Mouse (Mus musculus) liver, embryonic 14.5 days (tissue): ENCODE results near the gene Grid2. TPM values are rescaled to one million over a fixed set of nuclear protein-coding genes. Genes with fewer than 3 reads are reported as not detected.

Experiments used
- ATAC-seq: fragments of 200-750 bp; cut with Nextera tagmentation; 2 replicates; pipeline ENCODE4 v1.8.0; 2017; ENCODE audit warnings: moderate number of reproducible peaks, mild to moderate bottlenecking, moderate library complexity; ENCODE audit not compliant: insufficient read depth
- DNase-seq, 3 experiments: peaks; one replicate each; pipeline ENCODE4 v3.0.0-alpha.2; 2012 to 2013; ENCODE audit warnings: low read depth in 3 of 3, low spot score in 3 of 3
- H3K27ac ChIP-seq: fragments of 300-500 bp; sonication (generic); 2 replicates; pipeline ENCODE4 v1.5.1; 2014; ENCODE audit warnings: moderate library complexity, mild to moderate bottlenecking, control low read depth, inconsistent platforms
- H3K27me3 ChIP-seq: fragments of 300-500 bp; sonication (generic); 2 replicates; pipeline ENCODE4 v1.6.1; 2014; ENCODE audit warnings: mild to moderate bottlenecking, low read length, moderate library complexity; ENCODE audit not compliant: control insufficient read depth, insufficient read depth
- H3K36me3 ChIP-seq: fragments of 300-500 bp; sonication (generic); replicated peaks from 2 replicates; pipeline ENCODE4 v1.6.1; 2014; ENCODE audit warnings: low read depth; ENCODE audit not compliant: control insufficient read depth, insufficient read depth
- H3K4me1 ChIP-seq, 2 experiments: fragments of 200-500 bp in 1 of 2; fragments of 300-500 bp in 1 of 2; sonication (generic) in 1 of 2; replicated peaks; 2 replicates each; pipeline ENCODE4 v1.6.1; 2012 to 2014; ENCODE audit warnings: antibody characterized with exemption in 1 of 2, inconsistent platforms in 1 of 2, low read length in 1 of 2; ENCODE audit not compliant: control insufficient read depth in 2 of 2, insufficient read depth in 2 of 2
- H3K4me2 ChIP-seq: fragments of 300-500 bp; sonication (generic); 2 replicates; pipeline ENCODE4 v1.6.1; 2014; ENCODE audit warnings: low read depth, mild to moderate bottlenecking, control low read depth, moderate library complexity
- H3K4me3 ChIP-seq, 2 experiments: fragments of 200-500 bp in 1 of 2; fragments of 300-500 bp in 1 of 2; sonication (generic) in 1 of 2; 2 replicates each; pipeline ENCODE4 v1.5.1; 2012 to 2014; ENCODE audit warnings: low read depth in 2 of 2, low read length in 2 of 2, mild to moderate bottlenecking in 2 of 2, control low read depth in 1 of 2, inconsistent platforms in 1 of 2, moderate library complexity in 1 of 2; ENCODE audit not compliant: insufficient read depth in 1 of 2
- H3K9ac ChIP-seq: fragments of 300-500 bp; sonication (generic); replicated peaks from 2 replicates; pipeline ENCODE4 v1.6.1; 2014; ENCODE audit warnings: mild to moderate bottlenecking, control low read depth, moderate library complexity
- H3K9me3 ChIP-seq: fragments of 300-500 bp; sonication (generic); 2 replicates; pipeline ENCODE4 v1.6.1; 2016; ENCODE audit warnings: low read length, mixed read lengths; ENCODE audit not compliant: control insufficient read depth
- CTCF ChIP-seq: IDR thresholded peaks from 2 replicates; pipeline ENCODE4 v1.5.1; 2016; ENCODE audit warnings: antibody characterized with exemption, low read depth, control low read depth
- EP300 ChIP-seq: IDR thresholded peaks from 2 replicates; pipeline ENCODE4 v1.6.1; 2016; ENCODE audit warnings: antibody characterized with exemption, low read depth
- WGBS: fragments of 180-500 bp; shearing (Covaris S2); extraction: QIAGEN DNeasy Blood & Tissue Kit; methylation state at CpG from one replicate; pipeline ENCODE4 v1.1.7; 2014; ENCODE audit not compliant: insufficient replicate concordance; 5-methylcytosine and 5-hydroxymethylcytosine counted together
- polyA plus RNA-seq, 2 experiments: library from polyadenylated mRNA; depleted of rRNA in 1 of 2; stranded (reverse) in 1 of 2; unstranded in 1 of 2; fragments of >200 nt; fragmentation: Nextera tagmentation in 1 of 2; extraction: Ambion mirVana in 1 of 2; gene quantifications; 2 replicates each; pipeline versions ENCODE4 v1.2.1 to v1.2.3; 2012 to 2014

Grid2 gene
- polyA plus RNA-seq, 2 experiments, result not detected

GRCm38 (mm10) chr6:64731621-64732320, 1476.1 kb downstream of the Grid2 start:
- TF ChIP-seq CTCF (no peak), EP300 (no peak)
- no peak overlapping the region for H3K4me2 ChIP-seq

GRCm38 (mm10) chr6:64733311-64733710, 1477.6 kb downstream of the Grid2 start:
- no peak overlapping the region for H3K4me2 ChIP-seq
- no peaks in the 10 kb centered on the region for H3K9me3 ChIP-seq
- H3K27me3 ChIP-seq, result peaks cover 66% of the 10 kb centered on the region
- WGBS, result 4% methylated on average over 4 of the region's 4 CpGs
- no peak for TF ChIP-seq CTCF
- no peak for TF ChIP-seq EP300
- ATAC-seq (no peak), DNase-seq (no peak)
- H3K4me1 ChIP-seq, result no peaks in the 10 kb centered on the region
- H3K36me3 ChIP-seq, result no peaks in the 10 kb centered on the region
- no peak overlapping the region for H3K27ac ChIP-seq
- no peak overlapping the region for H3K4me3 ChIP-seq
- H3K9ac ChIP-seq, result no peak overlapping the region

More at GRCm38 (mm10) chr6:64731621-64732320, 1476.1 kb downstream of the Grid2 start:
- no peaks in the 10 kb centered on the region for H3K36me3 ChIP-seq
- no peak overlapping the region for H3K4me3 ChIP-seq
- H3K9ac ChIP-seq, result no peak overlapping the region
- ATAC-seq, result no peak
- no peak for DNase-seq
- no peaks in the 10 kb centered on the region for H3K9me3 ChIP-seq
- no peak overlapping the region for H3K27ac ChIP-seq
- peaks cover 79% of the 10 kb centered on the region for H3K27me3 ChIP-seq
- no peaks in the 10 kb centered on the region for H3K4me1 ChIP-seq
- WGBS, result 7% methylated on average over 8 of the region's 8 CpGs

GRCm38 (mm10) chr6:64734441-64735320, 1479.0 kb downstream of the Grid2 start:
- Histone ChIP-seq H3K36me3 (no peaks in the 10 kb centered on the region), H3K27ac (no peak overlapping the region), H3K9ac (no peak overlapping the region), H3K27me3 (peaks cover 52% of the 10 kb centered on the region), H3K4me2 (no peak overlapping the region), H3K9me3 (no peaks in the 10 kb centered on the region), H3K4me3 (no peak overlapping the region), H3K4me1 (no peaks in the 10 kb centered on the region)
- WGBS, result 3% methylated on average over 53 of the region's 54 CpGs
- TF ChIP-seq CTCF (no peak), EP300 (no peak)
- ATAC-seq (no peak), DNase-seq (no peak)

GRCm38 (mm10) chr6:64736317-64736716, 1480.6 kb downstream of the Grid2 start:
- Histone ChIP-seq H3K4me3 (no peak overlapping the region), H3K27ac (no peak overlapping the region), H3K9ac (no peak overlapping the region), H3K27me3 (peaks cover 39% of the 10 kb centered on the region), H3K36me3 (no peaks in the 10 kb centered on the region), H3K9me3 (no peaks in the 10 kb centered on the region), H3K4me1 (no peaks in the 10 kb centered on the region), H3K4me2 (no peak overlapping the region)
- 52% methylated on average over 4 of the region's 4 CpGs for WGBS
- DNase-seq (no peak), ATAC-seq (no peak)
- no peak for TF ChIP-seq CTCF

GRCm38 (mm10) chr6:64742915-64743489, 1487.3 kb downstream of the Grid2 start:
- no peaks in the 10 kb centered on the region for H3K36me3 ChIP-seq
- H3K4me1 ChIP-seq, result no peaks in the 10 kb centered on the region
- H3K4me3 ChIP-seq, result no peak overlapping the region
- no peak overlapping the region for H3K9ac ChIP-seq
- no peak for TF ChIP-seq CTCF
- no peak for TF ChIP-seq EP300
- no peaks in the 10 kb centered on the region for H3K27me3 ChIP-seq
- WGBS, result 50% methylated on average over 2 of the region's 2 CpGs
- no peak overlapping the region for H3K27ac ChIP-seq
- no peak overlapping the region for H3K4me2 ChIP-seq
- no peak for DNase-seq
- ATAC-seq, result no peak
- no peaks in the 10 kb centered on the region for H3K9me3 ChIP-seq
